Mouse (Mus musculus): ENCODE data around the gene Plekho1.

- TF ChIP-seq POLR2A (IDR thresholded peaks at IDR 0.05; ENCODE audit: borderline replicate concordance, low read depth, low read length), result no peak
- no peak for TF ChIP-seq CTCF (IDR thresholded peaks at IDR 0.05; ENCODE audit: low read depth, low read length)
Observed at GRCm38 (mm10) chr3:95948325-95948724, 47.5 kb downstream of the Plekho1 start.

Measured in bone marrow macrophage, adult 2 months (primary cell).